Mouse (Mus musculus): ENCODE data around the gene Naa80. TPM values are rescaled to one million over a fixed set of nuclear protein-coding genes. Genes with fewer than 3 reads are reported as not detected.

The Naa80 gene
- 14.5 and 14.7 TPM in 2 replicates for polyA plus RNA-seq (2016; fragmentation: Nextera tagmentation; extraction: Ambion mirVana)

DNA sequence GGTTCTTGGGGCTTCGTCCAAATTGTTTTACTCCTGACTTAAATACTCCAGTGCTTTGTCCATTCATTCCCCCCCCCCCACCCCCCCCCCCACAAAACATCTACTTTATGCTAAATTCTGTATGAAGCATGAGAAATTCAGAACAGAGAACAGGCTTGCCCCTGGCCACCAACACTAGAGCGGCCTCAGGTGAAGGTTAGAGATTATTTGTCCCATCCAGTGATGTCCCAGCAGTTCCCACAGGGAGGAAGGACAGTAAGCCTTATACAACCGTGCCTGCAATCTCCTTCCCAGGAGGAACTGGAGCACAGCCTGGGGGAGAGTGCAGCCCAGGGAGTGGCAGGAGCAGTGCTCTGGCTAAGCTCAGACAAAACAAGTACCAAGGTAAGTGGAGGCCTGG, at the start of gene Naa80:
TSS of gene Naa80 (plus strand) at position 301 of the 400 bp plus-strand sequence.
- no peak within 1 kb of the TSS for H3K27ac ChIP-seq (replicated peaks)
- 77% methylated on average over 3 of the region's 3 CpGs for WGBS
- no peak within 1 kb of the TSS for H3K4me2 ChIP-seq (replicated peaks)
- H3K36me3 ChIP-seq = peaks cover 26% of the 10 kb centered on the region
- no peaks in the 10 kb centered on the region for H3K9me3 ChIP-seq
- H3K4me3 ChIP-seq = no peak within 1 kb of the TSS
- no peaks in the 10 kb centered on the region for H3K27me3 ChIP-seq
- H3K4me1 ChIP-seq = peaks cover 38% of the 10 kb centered on the region
- ATAC-seq (ENCODE audit: low FRiP score, low read depth) = no peak
- no peak within 1 kb of the TSS; the same call in 1 of the 2 replicates for H3K9ac ChIP-seq (replicated peaks)

DNA sequence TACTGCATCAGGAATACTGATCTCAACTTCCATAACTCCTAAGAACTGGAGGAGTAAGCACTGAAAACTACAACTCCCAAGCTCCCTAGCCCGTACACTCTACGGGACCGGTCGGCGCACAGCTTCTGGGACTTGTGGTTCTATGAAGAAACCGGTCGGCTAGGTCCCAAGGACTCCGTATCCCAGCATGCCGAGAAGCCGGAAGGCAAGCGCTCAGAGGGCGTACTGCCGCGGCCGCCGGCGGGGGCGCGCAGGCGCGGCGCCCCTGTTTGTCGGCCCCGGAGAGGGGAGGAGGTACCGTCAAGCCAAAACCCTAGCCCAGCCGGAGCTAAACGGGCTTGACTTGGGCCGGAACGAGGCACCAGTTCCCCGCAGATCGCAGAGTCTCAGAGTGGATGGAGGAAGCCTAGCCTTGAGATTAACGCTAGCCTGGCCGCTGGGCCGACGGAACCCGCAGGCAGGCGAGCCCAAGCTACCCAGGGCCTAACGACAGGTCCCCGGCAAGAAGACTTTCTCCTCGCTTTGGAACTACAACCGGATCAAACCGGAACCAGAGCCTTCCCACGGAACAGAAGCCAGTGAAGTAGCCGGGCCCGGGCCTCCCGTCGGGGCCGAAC, 44.8 kb upstream of the Naa80 start, which contains the start of gene Tmem115:
TSS of gene Tmem115 (plus strand) at position 155 of the 617 bp plus-strand sequence.
- peak within 1 kb of the TSS; percentile 100 for H3K4me2 ChIP-seq (replicated peaks)
- peaks cover 5% of the 10 kb centered on the region; the same call in 1 of the 2 replicates for H3K27me3 ChIP-seq
- H3K36me3 ChIP-seq = peaks cover 14% of the 10 kb centered on the region
- peak within 1 kb of the TSS; percentile 92 for H3K4me3 ChIP-seq
- H3K27ac ChIP-seq (replicated peaks) = peak within 1 kb of the TSS; percentile 60
- peaks cover 30% of the 10 kb centered on the region for H3K4me1 ChIP-seq
- no peaks in the 10 kb centered on the region for H3K9me3 ChIP-seq
- peak within 1 kb of the TSS; percentile 93 for H3K9ac ChIP-seq (replicated peaks)
- WGBS = under 1% methylated on average over 46 of the region's 48 CpGs
- ATAC-seq (ENCODE audit: low FRiP score, low read depth) = peak; percentile 98

DNA sequence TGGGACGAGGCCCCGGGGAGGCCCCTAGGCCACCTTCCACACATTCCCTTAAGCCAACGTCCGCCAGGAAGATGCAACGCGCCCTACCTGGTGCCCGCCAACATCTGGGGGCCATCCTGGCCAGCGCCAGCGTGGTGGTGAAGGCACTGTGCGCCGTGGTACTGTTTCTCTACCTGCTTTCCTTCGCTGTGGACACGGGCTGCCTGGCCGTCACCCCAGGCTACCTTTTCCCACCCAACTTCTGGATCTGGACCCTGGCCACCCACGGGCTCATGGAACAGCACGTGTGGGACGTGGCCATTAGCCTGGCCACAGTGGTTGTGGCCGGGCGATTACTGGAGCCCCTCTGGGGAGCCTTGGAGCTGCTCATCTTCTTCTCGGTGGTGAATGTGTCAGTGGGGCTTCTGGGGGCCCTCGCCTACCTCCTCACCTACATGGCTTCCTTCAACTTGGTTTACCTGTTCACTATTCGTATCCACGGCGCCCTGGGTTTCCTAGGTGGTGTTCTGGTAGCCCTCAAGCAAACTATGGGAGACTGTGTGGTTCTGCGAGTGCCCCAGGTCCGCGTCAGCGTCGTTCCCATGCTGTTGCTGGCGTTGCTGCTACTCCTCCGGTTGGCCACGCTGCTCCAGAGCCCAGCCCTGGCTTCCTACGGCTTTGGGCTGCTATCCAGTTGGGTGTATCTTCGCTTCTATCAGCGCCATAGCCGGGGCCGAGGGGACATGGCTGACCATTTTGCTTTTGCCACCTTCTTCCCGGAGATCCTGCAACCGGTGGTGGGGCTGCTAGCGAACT, 44.1 kb upstream of the Naa80 start:
- Histone ChIP-seq H3K27me3 (peaks cover 5% of the 10 kb centered on the region; the same call in 1 of the 2 replicates), H3K27ac (replicated peaks) (peak overlapping the region; percentile 60; the same call in 1 of the 2 replicates), H3K9me3 (no peaks in the 10 kb centered on the region), H3K9ac (replicated peaks) (peak overlapping the region; percentile 93), H3K4me1 (peaks cover 30% of the 10 kb centered on the region), H3K4me3 (peak overlapping the region; percentile 92), H3K4me2 (replicated peaks) (peak overlapping the region; percentile 100), H3K36me3 (peaks cover 21% of the 10 kb centered on the region)
- under 1% methylated on average over 40 of the region's 40 CpGs for WGBS
- ATAC-seq (ENCODE audit: low FRiP score, low read depth) = peak; percentile 27; the same call in 1 of the 2 replicates

DNA sequence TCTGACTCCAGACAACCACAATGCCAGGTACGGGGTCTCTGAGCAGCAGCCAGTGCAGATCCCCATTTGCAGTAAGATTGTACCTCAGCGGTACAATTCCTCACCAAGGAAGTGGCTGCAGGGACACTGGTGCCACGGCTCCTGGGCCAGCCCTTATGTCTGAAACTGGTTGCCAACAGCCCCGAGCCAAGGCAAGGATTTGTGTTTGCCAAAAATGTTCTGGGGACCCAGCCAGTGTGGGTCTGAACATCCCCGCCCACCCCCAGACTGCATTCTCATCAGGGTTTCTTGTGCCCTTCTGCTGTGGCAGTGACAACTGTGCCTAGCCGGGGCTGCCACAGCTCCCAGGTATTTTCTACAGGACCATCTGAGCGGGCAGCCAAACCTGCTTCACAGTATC, 40.5 kb upstream of the Naa80 start:
- no peaks in the 10 kb centered on the region for H3K9me3 ChIP-seq
- no peak overlapping the region for H3K4me3 ChIP-seq
- H3K4me2 ChIP-seq (replicated peaks) = no peak overlapping the region
- WGBS = 92% methylated on average over 7 of the region's 7 CpGs
- H3K4me1 ChIP-seq = peaks cover 51% of the 10 kb centered on the region
- ATAC-seq (ENCODE audit: low FRiP score, low read depth) = no peak
- H3K9ac ChIP-seq (replicated peaks) = no peak overlapping the region
- H3K36me3 ChIP-seq = peaks cover 29% of the 10 kb centered on the region
- no peaks in the 10 kb centered on the region for H3K27me3 ChIP-seq
- H3K27ac ChIP-seq (replicated peaks) = no peak overlapping the region

DNA sequence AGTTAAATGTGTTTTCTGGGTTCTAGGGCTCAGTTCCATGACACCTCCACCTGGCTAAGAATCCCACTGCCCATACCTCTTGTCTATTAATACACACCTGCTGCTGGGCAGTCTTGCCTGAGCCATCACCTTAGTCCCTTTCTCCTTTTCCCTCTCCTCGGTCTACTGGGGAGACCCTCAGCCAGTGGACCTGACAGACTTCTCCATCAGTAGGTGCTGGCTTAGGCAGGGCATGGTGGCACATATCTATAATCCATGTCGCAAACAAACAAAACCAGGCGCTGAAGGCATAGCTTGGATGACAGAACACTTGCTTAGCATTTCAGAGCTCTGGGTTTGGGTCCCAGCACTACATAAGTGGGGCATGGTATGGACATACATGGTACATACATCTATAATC, 40.0 kb upstream of the Naa80 start:
- WGBS = 93% methylated on average over 3 of the region's 3 CpGs
- no peaks in the 10 kb centered on the region for H3K27me3 ChIP-seq
- H3K4me1 ChIP-seq = peaks cover 52% of the 10 kb centered on the region
- no peak overlapping the region for H3K4me3 ChIP-seq
- no peak overlapping the region for H3K9ac ChIP-seq (replicated peaks)
- no peak for ATAC-seq (ENCODE audit: low FRiP score, low read depth)
- no peaks in the 10 kb centered on the region for H3K9me3 ChIP-seq
- H3K36me3 ChIP-seq = peaks cover 33% of the 10 kb centered on the region
- no peak overlapping the region for H3K27ac ChIP-seq (replicated peaks)
- no peak overlapping the region for H3K4me2 ChIP-seq (replicated peaks)

DNA sequence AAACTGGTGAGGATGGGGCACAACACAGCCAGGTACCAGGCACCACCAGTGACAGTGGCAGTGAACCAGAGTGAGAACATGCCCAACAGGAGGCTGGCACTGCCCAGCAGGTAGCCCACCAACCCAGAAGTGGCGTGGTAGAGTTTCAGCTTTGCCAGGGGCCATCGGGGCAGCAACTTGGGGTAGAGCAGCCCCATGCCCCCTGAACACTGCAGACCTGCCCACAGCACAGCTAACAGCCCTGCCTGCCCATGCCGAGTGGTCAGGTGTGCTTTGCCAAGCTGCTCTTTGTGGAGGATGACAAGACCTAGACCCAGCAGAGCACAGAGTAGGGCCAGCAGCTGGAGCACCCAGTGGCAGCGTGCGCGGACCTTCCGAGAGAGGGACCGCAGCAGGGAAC, 38.7 kb upstream of the Naa80 start:
- no peak for ATAC-seq (ENCODE audit: low FRiP score, low read depth)
- H3K4me3 ChIP-seq = no peak overlapping the region
- no peak overlapping the region for H3K4me2 ChIP-seq (replicated peaks)
- no peak overlapping the region for H3K9ac ChIP-seq (replicated peaks)
- peaks cover 46% of the 10 kb centered on the region for H3K4me1 ChIP-seq
- H3K27me3 ChIP-seq = no peaks in the 10 kb centered on the region
- 95% methylated on average over 8 of the region's 8 CpGs for WGBS
- no peaks in the 10 kb centered on the region for H3K9me3 ChIP-seq
- H3K36me3 ChIP-seq = peaks cover 46% of the 10 kb centered on the region
- no peak overlapping the region for H3K27ac ChIP-seq (replicated peaks)

DNA sequence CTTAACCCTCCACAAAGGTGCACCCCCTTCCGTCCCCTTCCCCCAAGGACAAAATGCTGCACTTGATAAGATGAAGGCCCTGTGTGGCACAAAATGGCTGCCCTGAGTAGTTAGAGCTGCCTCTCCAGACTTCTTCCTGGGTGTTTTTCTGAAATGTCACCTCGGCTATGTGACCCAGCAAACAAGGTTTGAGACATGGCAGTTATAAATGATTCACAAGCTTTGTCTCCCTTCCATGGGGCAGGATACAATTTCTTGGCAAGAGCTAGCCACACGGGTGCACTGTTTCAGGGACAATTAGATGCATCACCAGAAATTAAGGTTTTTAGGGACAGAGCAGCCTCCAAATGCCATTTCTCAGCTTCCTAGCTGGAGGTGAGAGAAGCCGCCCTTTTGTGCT, 38.3 kb upstream of the Naa80 start:
- H3K4me1 ChIP-seq = peaks cover 42% of the 10 kb centered on the region
- ATAC-seq (ENCODE audit: low FRiP score, low read depth) = no peak
- H3K9me3 ChIP-seq = no peaks in the 10 kb centered on the region
- H3K4me2 ChIP-seq (replicated peaks) = no peak overlapping the region
- H3K4me3 ChIP-seq = no peak overlapping the region
- no peaks in the 10 kb centered on the region for H3K27me3 ChIP-seq
- WGBS = 75% methylated on average over 4 of the region's 4 CpGs
- no peak overlapping the region for H3K27ac ChIP-seq (replicated peaks)
- H3K9ac ChIP-seq (replicated peaks) = no peak overlapping the region
- H3K36me3 ChIP-seq = peaks cover 50% of the 10 kb centered on the region

DNA sequence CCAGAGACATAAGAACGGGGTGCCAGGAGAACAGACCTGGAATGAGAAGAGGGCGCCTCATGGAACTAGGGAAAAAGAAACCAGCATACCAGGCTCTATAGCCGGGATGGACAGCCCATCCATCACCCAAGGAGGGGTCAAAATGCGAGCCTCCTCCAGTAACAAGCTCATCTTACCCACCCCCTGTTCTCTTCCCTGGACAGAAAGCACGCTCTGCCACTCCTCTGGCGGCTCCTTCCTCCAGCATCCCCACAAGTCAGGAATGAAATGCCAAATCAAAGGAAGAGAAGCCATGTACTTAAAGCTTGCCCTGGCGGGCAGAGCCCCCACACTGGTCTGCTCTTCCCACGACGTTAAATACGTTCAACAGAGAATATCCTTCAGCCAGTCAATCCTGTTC, 37.7 kb upstream of the Naa80 start:
- Histone ChIP-seq H3K4me1 (peaks cover 38% of the 10 kb centered on the region), H3K36me3 (peaks cover 50% of the 10 kb centered on the region), H3K4me2 (replicated peaks) (peak overlapping the region; percentile 91), H3K27me3 (no peaks in the 10 kb centered on the region), H3K27ac (replicated peaks) (peak overlapping the region; percentile 49; the same call in 1 of the 2 replicates), H3K9ac (replicated peaks) (peak overlapping the region; percentile 48; the same call in 1 of the 2 replicates), H3K4me3 (peak overlapping the region; percentile 66), H3K9me3 (no peaks in the 10 kb centered on the region)
- WGBS = 42% methylated on average over 10 of the region's 10 CpGs
- no peak for ATAC-seq (ENCODE audit: low FRiP score, low read depth)

DNA sequence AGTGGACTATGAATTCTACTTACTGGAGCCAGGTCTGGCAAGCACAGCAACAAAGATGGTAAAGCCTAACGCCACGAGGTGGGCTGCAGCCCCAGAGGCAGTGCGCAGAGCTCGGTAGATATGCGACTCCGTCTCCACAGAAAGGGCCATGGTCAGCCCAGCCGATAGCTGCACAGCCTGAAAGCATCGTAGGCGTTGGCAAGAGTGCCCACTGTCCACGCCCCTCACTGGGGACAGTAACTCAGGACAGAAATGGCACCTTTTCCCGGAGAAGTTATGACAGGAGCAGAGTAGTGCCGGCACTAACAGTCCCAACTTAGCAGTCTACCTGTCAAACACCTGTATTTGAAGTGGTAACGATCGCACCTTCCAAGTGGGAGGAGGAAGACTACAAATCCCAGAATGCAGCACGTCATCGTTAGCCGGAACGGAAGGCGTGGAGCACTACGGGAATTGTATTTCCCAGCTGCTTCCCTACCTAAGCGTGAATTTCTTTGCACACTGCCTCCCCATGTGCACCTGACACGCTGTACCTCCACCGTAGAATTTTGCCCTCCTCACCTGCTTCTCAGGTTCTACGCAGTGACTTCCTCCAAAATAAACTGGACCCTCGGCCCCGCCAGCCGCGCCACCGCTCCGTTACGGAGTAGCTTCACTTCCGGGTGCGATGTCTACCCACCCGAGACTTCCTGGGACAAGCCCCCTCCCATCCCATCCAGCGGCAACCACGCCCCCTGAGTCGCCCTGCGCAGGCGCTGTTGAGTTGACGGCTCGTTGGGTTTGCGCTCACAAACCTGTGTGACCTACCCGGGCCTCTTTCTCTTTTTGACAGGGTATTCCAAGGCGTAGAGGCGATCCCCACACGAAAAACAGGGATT, 37.0 kb upstream of the Naa80 start, which contains the start of the genes Cyb561d2 and Nprl2:
TSS of gene Cyb561d2 (minus strand) at position 720 of the 878 bp plus-strand sequence.
TSS of gene Nprl2 (plus strand) at position 753 of the 878 bp plus-strand sequence.
- Histone ChIP-seq H3K4me1 (peaks cover 36% of the 10 kb centered on the region), H3K27ac (replicated peaks) (peak within 1 kb of the TSS; percentile 49; the same call in 1 of the 2 replicates), H3K4me3 (peak within 1 kb of the TSS; percentile 66), H3K36me3 (peaks cover 50% of the 10 kb centered on the region), H3K9me3 (no peaks in the 10 kb centered on the region), H3K4me2 (replicated peaks) (peak within 1 kb of the TSS; percentile 91), H3K9ac (replicated peaks) (peak within 1 kb of the TSS; percentile 73), H3K27me3 (no peaks in the 10 kb centered on the region)
- ATAC-seq (ENCODE audit: low FRiP score, low read depth) = peak; percentile 85
- under 1% methylated on average over 46 of the region's 46 CpGs for WGBS

DNA sequence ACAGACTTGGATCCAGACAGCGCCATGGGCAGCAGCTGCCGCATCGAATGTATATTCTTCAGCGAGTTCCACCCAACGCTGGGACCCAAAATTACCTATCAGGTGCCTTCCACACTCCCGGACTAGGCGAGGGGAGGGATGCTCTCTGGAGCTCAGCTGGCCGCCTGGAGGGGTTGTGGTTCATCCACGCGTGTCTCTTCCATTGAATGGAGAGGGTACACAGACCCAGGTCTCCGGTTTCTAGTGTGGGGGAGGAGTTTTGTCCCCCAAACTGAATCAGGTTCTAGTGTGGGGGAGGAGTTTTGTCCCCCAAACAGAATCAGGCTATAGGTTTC, 36.4 kb upstream of the Naa80 start:
- WGBS = 3% methylated on average over 11 of the region's 11 CpGs
- Histone ChIP-seq H3K36me3 (peaks cover 50% of the 10 kb centered on the region), H3K4me1 (peaks cover 36% of the 10 kb centered on the region), H3K9me3 (no peaks in the 10 kb centered on the region), H3K27me3 (peaks cover under 1% of the 10 kb centered on the region; the same call in 1 of the 2 replicates), H3K4me2 (replicated peaks) (peak overlapping the region; percentile 91), H3K27ac (replicated peaks) (peak overlapping the region; percentile 49; the same call in 1 of the 2 replicates), H3K9ac (replicated peaks) (peak overlapping the region; percentile 73), H3K4me3 (peak overlapping the region; percentile 66)
- ATAC-seq (ENCODE audit: low FRiP score, low read depth) = peak; percentile 24; the same call in 1 of the 2 replicates

DNA sequence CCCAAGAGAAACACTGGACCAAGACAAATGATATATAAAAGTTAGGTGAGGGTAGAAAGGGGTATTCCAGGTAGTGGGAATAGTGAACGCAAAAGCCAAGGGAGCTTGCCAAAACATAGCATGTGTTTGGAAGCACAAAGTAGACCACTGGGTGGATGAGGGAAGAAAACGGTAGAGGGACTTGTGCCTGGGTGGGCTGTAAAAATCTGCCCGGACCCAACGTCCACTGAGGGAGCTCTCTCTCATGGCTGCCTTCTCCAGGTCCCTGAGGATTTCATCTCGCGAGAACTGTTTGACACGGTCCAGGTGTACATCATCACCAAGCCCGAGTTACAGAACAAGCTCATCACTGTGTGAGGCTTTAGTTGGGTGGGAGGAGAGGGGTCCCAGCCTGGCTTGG, 36.0 kb upstream of the Naa80 start:
- Histone ChIP-seq H3K36me3 (peaks cover 48% of the 10 kb centered on the region), H3K27me3 (peaks cover 5% of the 10 kb centered on the region), H3K9me3 (no peaks in the 10 kb centered on the region), H3K4me3 (peak overlapping the region; percentile 66), H3K9ac (replicated peaks) (peak overlapping the region; percentile 73; the same call in 1 of the 2 replicates), H3K27ac (replicated peaks) (no peak overlapping the region), H3K4me1 (peaks cover 39% of the 10 kb centered on the region), H3K4me2 (replicated peaks) (peak overlapping the region; percentile 91)
- ATAC-seq (ENCODE audit: low FRiP score, low read depth) = no peak
- 40% methylated on average over 8 of the region's 8 CpGs for WGBS

All from midbrain, embryonic 12.5 days (tissue).